Mouse (Mus musculus) liver, embryonic 16.5 days (tissue): Measurements from ENCODE around the gene Ttll3. TPM values are rescaled to one million over a fixed set of nuclear protein-coding genes. Genes with fewer than 3 reads are reported as not detected.

Experiments used
- ATAC-seq: fragments of 200-750 bp; cut with Nextera tagmentation; 2 replicates; pipeline ENCODE4 v1.8.0; 2017; ENCODE audit warnings: low read depth, mild to moderate bottlenecking, moderate number of reproducible peaks, moderate library complexity
- H3K27ac ChIP-seq: fragments of 300-500 bp; sonication (generic); 2 replicates; pipeline ENCODE4 v1.5.1; 2014; ENCODE audit warnings: mild to moderate bottlenecking, low read length
- H3K27me3 ChIP-seq: fragments of 300-500 bp; sonication (generic); 2 replicates; pipeline ENCODE4 v1.6.1; 2014; ENCODE audit warnings: low read depth, low read length, mixed read lengths; ENCODE audit not compliant: control insufficient read depth, insufficient read depth
- H3K36me3 ChIP-seq: fragments of 300-500 bp; sonication (generic); 2 replicates; pipeline ENCODE4 v1.6.1; 2014; ENCODE audit warnings: mild to moderate bottlenecking; ENCODE audit not compliant: control insufficient read depth, insufficient read depth
- H3K4me1 ChIP-seq: fragments of 300-500 bp; sonication (generic); 2 replicates; pipeline ENCODE4 v1.6.1; 2014; ENCODE audit warnings: low read depth, low read length, mixed read lengths; ENCODE audit not compliant: control insufficient read depth
- H3K4me2 ChIP-seq: fragments of 300-500 bp; sonication (generic); 2 replicates; pipeline ENCODE4 v1.6.1; 2014; ENCODE audit warnings: low read depth, low read length, mixed read lengths
- H3K4me3 ChIP-seq: fragments of 300-500 bp; sonication (generic); 2 replicates; pipeline ENCODE4 v1.5.1; 2014; ENCODE audit warnings: low read depth, mild to moderate bottlenecking, low read length
- H3K9ac ChIP-seq: fragments of 300-500 bp; sonication (generic); 2 replicates; pipeline ENCODE4 v1.6.1; 2014; ENCODE audit warnings: low read depth, low read length
- H3K9me3 ChIP-seq: fragments of 300-500 bp; sonication (generic); replicated peaks from 2 replicates; pipeline ENCODE4 v1.6.1; 2016; ENCODE audit warnings: low read length; ENCODE audit not compliant: control insufficient read depth
- WGBS: fragments of 180-500 bp; shearing (Covaris S2); extraction: QIAGEN DNeasy Blood & Tissue Kit; methylation state at CpG from one replicate; pipeline ENCODE4 v1.1.7; 2014; ENCODE audit not compliant: insufficient replicate concordance; 5-methylcytosine and 5-hydroxymethylcytosine counted together
- polyA plus RNA-seq: library from polyadenylated mRNA; unstranded; fragments of >200 nt; fragmentation: Nextera tagmentation; extraction: Ambion mirVana; gene quantifications from 2 replicates; pipeline ENCODE4 v1.2.1, GENCODE M21; 2015

The Ttll3 gene
- polyA plus RNA-seq, 1 experiment from 2014 or later: 0.90 TPM

- Histone ChIP-seq H3K27me3 (no peaks in the 10 kb centered on the region), H3K9ac (no peak overlapping the region), H3K4me1 (no peaks in the 10 kb centered on the region; the same call in 1 of the 2 replicates), H3K4me3 (no peak overlapping the region), H3K9me3 (no peaks in the 10 kb centered on the region), H3K4me2 (no peak overlapping the region), H3K27ac (no peak overlapping the region), H3K36me3 (no peaks in the 10 kb centered on the region)
- ATAC-seq: no peak
- WGBS: 58% methylated on average over 3 of the region's 3 CpGs
Measured at GRCm38 (mm10) chr6:113352820-113353219, 36.2 kb upstream of the Ttll3 start.

- no peak for ATAC-seq
- no peak overlapping the region for H3K4me2 ChIP-seq
- no peak overlapping the region for H3K27ac ChIP-seq
- 36% methylated on average over 3 of the region's 3 CpGs for WGBS
- H3K9ac ChIP-seq: no peak overlapping the region
- H3K4me1 ChIP-seq: no peaks in the 10 kb centered on the region; the same call in 1 of the 2 replicates
- no peaks in the 10 kb centered on the region for H3K27me3 ChIP-seq
- no peak overlapping the region for H3K4me3 ChIP-seq
- no peaks in the 10 kb centered on the region for H3K36me3 ChIP-seq
- no peaks in the 10 kb centered on the region for H3K9me3 ChIP-seq
Measured at GRCm38 (mm10) chr6:113353696-113354095, 35.4 kb upstream of the Ttll3 start.

DNA sequence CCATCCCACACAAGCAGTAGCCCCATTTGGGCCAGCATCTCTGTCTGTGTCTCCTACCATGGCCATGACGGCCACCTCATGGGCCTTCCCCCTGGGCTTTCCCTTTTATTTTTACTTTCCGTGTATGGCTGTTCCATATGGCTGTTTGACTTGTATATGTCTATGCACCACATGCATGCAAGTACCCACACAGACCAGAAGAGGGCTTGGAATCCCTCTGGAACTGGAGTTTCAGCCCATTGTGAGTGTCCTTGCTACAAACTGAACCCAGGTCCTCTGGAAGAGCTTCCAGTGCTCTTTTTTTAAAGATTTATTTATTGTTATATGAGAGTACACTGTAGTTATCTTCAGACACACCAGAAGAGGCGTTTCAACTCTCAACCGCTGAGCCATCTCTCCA lies 27.6 kb upstream of the Ttll3 start:
- H3K4me3 ChIP-seq: no peak overlapping the region
- no peaks in the 10 kb centered on the region for H3K27me3 ChIP-seq
- 67% methylated on average over 4 of the region's 4 CpGs for WGBS
- H3K27ac ChIP-seq: no peak overlapping the region
- no peak overlapping the region for H3K4me2 ChIP-seq
- no peaks in the 10 kb centered on the region for H3K4me1 ChIP-seq
- no peak overlapping the region for H3K9ac ChIP-seq
- no peaks in the 10 kb centered on the region for H3K36me3 ChIP-seq
- no peaks in the 10 kb centered on the region for H3K9me3 ChIP-seq
- ATAC-seq: no peak

DNA sequence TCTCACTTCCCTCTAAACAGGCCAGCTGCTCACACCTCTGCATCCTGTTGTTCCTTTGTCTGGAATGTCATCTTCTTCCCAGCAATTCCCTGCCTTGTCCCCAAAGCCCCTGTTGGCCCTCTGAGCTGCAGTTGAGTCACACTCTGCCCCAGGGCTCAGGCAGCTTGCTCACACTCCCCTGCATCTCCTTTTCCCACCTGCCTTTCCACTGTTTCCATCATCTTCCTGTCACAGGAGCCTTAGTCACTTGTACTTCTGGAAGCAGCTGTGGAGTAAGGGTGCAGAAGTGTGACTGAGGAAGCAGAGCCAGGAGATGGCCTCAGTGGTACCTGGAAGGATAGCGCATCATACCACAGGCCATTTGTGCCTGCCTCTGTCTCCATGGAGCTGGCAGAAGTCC lies 26.8 kb upstream of the Ttll3 start:
- Histone ChIP-seq H3K4me3 (no peak overlapping the region), H3K36me3 (no peaks in the 10 kb centered on the region), H3K27me3 (no peaks in the 10 kb centered on the region), H3K4me1 (no peaks in the 10 kb centered on the region), H3K9me3 (no peaks in the 10 kb centered on the region), H3K27ac (no peak overlapping the region), H3K4me2 (no peak overlapping the region), H3K9ac (no peak overlapping the region)
- 84% methylated on average over 1 of the region's 1 CpGs for WGBS
- no peak for ATAC-seq

DNA sequence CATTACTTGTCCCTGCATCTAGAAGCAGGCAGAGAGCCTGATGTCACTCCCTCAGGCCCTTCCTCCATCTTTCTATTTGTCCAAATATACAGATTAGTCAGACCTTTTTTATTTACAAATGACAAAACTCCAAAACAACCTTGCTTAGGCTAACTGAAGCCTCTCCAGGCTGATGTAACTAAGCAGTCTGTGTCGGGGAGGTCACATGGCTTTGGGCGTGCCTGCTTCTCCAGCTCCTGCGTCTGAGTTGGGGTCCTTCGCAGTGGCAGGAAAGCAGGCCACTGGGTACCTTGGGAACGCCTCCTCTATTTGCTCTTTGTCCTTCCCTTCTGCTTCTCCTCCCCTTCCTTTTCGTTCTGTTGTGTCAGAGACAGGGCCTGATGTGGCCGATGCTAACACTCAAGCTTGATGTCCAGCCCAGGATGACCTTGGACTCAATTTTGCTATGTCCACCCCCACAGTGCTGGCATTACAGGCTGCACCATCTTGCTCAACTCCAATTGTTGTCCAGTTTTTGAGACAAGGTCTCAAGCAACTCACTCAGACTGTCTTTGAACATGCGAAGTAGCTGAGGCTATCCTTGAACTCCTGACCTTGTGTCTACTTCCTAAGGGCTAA lies 24.4 kb upstream of the Ttll3 start:
- no peaks in the 10 kb centered on the region for H3K27me3 ChIP-seq
- whole genome bisulfite sequencing: 64% methylated on average over 8 of the region's 8 CpGs
- ATAC-seq: no peak
- H3K4me2 ChIP-seq: no peak overlapping the region
- H3K27ac ChIP-seq: no peak overlapping the region
- no peak overlapping the region for H3K4me3 ChIP-seq
- no peak overlapping the region for H3K9ac ChIP-seq
- no peaks in the 10 kb centered on the region for H3K9me3 ChIP-seq
- no peaks in the 10 kb centered on the region; the same call in none of the 2 replicates for H3K36me3 ChIP-seq
- no peaks in the 10 kb centered on the region for H3K4me1 ChIP-seq

DNA sequence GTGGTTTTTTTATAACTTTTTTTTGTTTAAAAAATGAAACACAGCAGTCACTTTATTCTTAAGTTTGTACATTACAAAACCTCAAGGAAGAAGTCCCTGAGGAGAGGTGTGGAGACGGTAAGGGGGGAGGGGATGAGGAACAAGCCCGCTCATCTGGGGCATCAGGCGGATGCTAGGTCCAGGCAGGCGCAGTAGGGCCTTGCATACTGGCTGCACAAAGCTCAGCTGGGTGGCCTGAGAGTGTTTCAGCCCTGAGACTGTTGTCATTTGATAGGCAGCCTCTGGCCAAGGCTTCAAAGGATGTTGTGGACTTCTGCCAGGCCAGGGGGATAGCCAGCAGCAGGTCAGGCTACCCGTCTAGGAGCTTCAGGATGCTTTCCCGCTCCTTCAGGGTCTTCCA lies 22.4 kb upstream of the Ttll3 start:
- Histone ChIP-seq H3K4me1 (no peaks in the 10 kb centered on the region), H3K4me2 (no peak overlapping the region), H3K27ac (no peak overlapping the region), H3K9me3 (no peaks in the 10 kb centered on the region), H3K9ac (no peak overlapping the region), H3K4me3 (no peak overlapping the region), H3K27me3 (no peaks in the 10 kb centered on the region), H3K36me3 (peaks cover 10% of the 10 kb centered on the region)
- no peak for ATAC-seq
- WGBS: 74% methylated on average over 6 of the region's 6 CpGs

DNA sequence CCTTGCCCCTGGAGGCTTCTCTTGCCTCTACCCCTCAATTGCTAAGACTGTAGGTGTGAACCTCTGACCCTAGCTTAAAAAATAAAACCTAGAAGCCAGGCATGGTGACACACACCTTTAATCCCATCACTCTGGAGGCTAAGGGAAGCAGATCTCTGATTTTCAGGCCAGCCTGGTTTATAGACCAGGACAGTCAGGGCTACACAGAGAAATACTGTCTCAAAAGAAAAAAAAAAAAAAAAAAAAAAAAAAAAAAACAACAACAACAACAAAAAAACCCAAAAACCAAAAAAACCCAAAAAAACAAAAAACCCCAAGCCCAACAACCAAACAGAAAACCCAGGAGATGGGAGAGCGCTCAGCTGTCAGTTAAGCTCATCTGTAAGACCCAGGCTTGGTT lies 21.5 kb upstream of the Ttll3 start:
- H3K4me2 ChIP-seq: no peak overlapping the region
- H3K9ac ChIP-seq: no peak overlapping the region
- no peak overlapping the region for H3K4me3 ChIP-seq
- no peaks in the 10 kb centered on the region for H3K9me3 ChIP-seq
- no peak for ATAC-seq
- no peaks in the 10 kb centered on the region; the same call in 1 of the 2 replicates for H3K4me1 ChIP-seq
- 87% methylated on average over 1 of the region's 1 CpGs for WGBS
- H3K36me3 ChIP-seq: peaks cover 11% of the 10 kb centered on the region
- no peaks in the 10 kb centered on the region for H3K27me3 ChIP-seq
- no peak overlapping the region for H3K27ac ChIP-seq

DNA sequence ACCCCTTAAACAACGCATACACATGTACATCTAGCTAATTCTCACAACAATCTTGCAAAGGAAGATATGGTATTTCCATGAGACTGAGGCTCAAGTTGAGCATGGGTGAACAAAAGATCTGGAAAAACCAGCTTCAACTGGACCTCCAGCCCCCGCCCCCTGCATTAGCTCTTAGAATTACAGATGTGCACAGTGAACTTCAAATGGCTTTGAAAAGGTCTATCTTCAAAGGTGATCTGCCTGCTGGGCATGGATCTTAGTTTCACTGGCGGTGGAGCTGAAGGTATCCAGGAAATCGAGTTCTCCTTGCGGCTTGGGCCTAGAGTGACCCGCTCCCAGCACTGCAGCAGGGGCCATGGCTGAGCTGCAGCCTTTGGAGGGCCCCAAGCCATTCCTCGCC lies 20.9 kb upstream of the Ttll3 start:
- Histone ChIP-seq H3K27ac (no peak overlapping the region), H3K4me2 (no peak overlapping the region), H3K27me3 (no peaks in the 10 kb centered on the region), H3K4me1 (peaks cover 1% of the 10 kb centered on the region), H3K9ac (no peak overlapping the region), H3K36me3 (peaks cover 11% of the 10 kb centered on the region), H3K4me3 (no peak overlapping the region), H3K9me3 (no peaks in the 10 kb centered on the region)
- no peak for ATAC-seq
- 80% methylated on average over 7 of the region's 7 CpGs for WGBS

- Histone ChIP-seq H3K9ac (no peak overlapping the region), H3K4me2 (no peak overlapping the region), H3K27me3 (no peaks in the 10 kb centered on the region), H3K27ac (no peak overlapping the region), H3K4me1 (peaks cover 5% of the 10 kb centered on the region), H3K4me3 (no peak overlapping the region), H3K9me3 (no peaks in the 10 kb centered on the region), H3K36me3 (peaks cover 11% of the 10 kb centered on the region)
- 75% methylated on average over 5 of the region's 5 CpGs for WGBS
- no peak for ATAC-seq
Measured at GRCm38 (mm10) chr6:113368577-113368976, 20.5 kb upstream of the Ttll3 start.
